ENCODE assay signal across 5 mouse cellular contexts in the genomic region with DNA sequence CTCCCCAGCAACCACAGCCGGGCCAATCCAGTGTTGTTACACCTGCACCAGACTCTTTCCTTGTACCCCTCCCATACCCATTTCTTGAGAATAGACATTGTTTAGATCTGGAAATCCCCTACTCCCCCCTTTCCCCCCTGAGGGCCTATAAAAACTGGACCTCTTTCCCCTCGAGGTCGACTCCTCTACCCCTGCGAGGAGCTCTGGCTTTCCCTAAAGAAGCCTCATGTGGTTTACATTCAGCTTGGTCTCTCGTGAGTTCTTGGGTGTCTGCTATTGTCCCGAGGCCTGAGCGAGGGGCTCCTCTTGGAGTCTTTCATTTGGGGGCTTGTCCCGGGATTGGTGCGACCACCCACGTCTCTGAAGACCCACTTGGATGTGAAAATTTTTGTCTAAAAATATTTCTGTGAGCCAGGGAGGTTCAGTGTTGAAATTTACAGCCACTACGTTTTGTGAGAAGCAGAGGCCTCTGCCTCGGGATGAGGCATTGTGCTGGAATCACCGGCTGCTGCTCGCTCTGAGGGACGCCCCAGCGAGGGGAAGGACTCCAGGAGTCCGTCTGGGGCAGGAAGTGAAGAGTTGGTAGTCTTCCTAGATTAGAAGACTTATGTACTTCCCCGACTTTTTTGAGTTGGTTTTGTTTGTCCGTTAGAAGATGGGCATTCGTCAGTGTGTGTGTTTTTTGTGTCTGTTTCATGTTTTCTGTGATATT. TPM values are rescaled to one million over a fixed set of nuclear protein-coding genes. Genes with fewer than 3 reads are reported as not detected.
"Had no signal": no experiment of that assay in that cellular context is flagged by ENCODE, and none has a peak within 500 bp of the region (broad histone marks: within the 10 kb centered on the region; RNA-seq: fewer than 3 reads in every experiment).

No protein-coding gene starts in this region.

RNA-seq across cellular contexts. Expression of a gene that starts 45.3 kb away (rescaled TPM):
- total RNA-seq: neutrophil, adult 5-6 weeks had no signal
- polyA plus RNA-seq: small intestine, adult 2 months; spleen, adult 2 months; stomach, embryonic 14.5 days; stomach, embryonic 16.5 days had no signal
